Mouse (Mus musculus) CH12.LX (cell line): ENCODE results near the gene Ccdc88c. TPM values are rescaled to one million over a fixed set of nuclear protein-coding genes. Genes with fewer than 3 reads are reported as not detected.

Source experiments
- DNase-seq: peaks from one replicate; pipeline ENCODE4 v3.0.0-alpha.2; 2013; ENCODE audit errors: extremely low read depth
- H3K27ac ChIP-seq: 2 replicates; pipeline ENCODE4 v1.5.1; 2012; ENCODE audit warnings: low read depth, mild to moderate bottlenecking, control low read depth, moderate library complexity; ENCODE audit not compliant: insufficient read depth
- H3K27me3 ChIP-seq: replicated peaks from 2 replicates; pipeline ENCODE3; 2012; ENCODE audit warnings: inconsistent platforms
- H3K36me3 ChIP-seq, 2 experiments: replicated peaks in 1 of 2; 2 replicates each; pipeline versions ENCODE3 to v1.6.1; 2012; ENCODE audit warnings: inconsistent platforms in 1 of 2, low read length in 1 of 2, mild to moderate bottlenecking in 1 of 2, mixed read lengths in 1 of 2, moderate library complexity in 1 of 2; ENCODE audit not compliant: control insufficient read depth in 1 of 2, insufficient read depth in 1 of 2
- H3K4me1 ChIP-seq, 2 experiments: 2 replicates each; pipeline ENCODE4 v1.6.1; 2012; ENCODE audit warnings: inconsistent platforms in 1 of 2, moderate library complexity in 1 of 2; ENCODE audit not compliant: insufficient read depth in 2 of 2, control insufficient read depth in 1 of 2
- H3K4me2 ChIP-seq: 2 replicates; pipeline ENCODE4 v1.6.1; 2012; ENCODE audit warnings: low read depth, mild to moderate bottlenecking, control low read depth; ENCODE audit not compliant: poor library complexity, insufficient read depth, severe bottlenecking
- H3K4me3 ChIP-seq, 3 experiments: fragments of 150-350 bp in 1 of 3; sonication (generic) in 1 of 3; replicated peaks in 1 of 3; 2 replicates each; pipeline versions ENCODE3 to v1.5.1; 2011 to 2012; ENCODE audit warnings: low read depth in 2 of 3, low read length in 2 of 3, mild to moderate bottlenecking in 2 of 3, moderate library complexity in 2 of 3, control low read depth in 1 of 3, improper control_type of control experiment in 1 of 3, inconsistent platforms in 1 of 3, mixed read lengths in 1 of 3; ENCODE audit not compliant: poor library complexity in 1 of 3
- H3K79me2 ChIP-seq: replicated peaks from 2 replicates; pipeline ENCODE4 v1.6.1; 2012; ENCODE audit warnings: mild to moderate bottlenecking, moderate library complexity; ENCODE audit not compliant: control insufficient read depth, poor library complexity, insufficient read depth, severe bottlenecking; ENCODE audit errors: extremely low read depth
- H3K9ac ChIP-seq: 2 replicates; pipeline ENCODE4 v1.6.1; 2012; ENCODE audit warnings: low read depth, mild to moderate bottlenecking, control low read depth, moderate library complexity; ENCODE audit not compliant: insufficient read depth
- H3K9me3 ChIP-seq: replicated peaks from 2 replicates; pipeline ENCODE3; 2012; ENCODE audit warnings: low read length, inconsistent platforms, mixed read lengths
- CHD2 ChIP-seq: IDR thresholded peaks from 2 replicates; pipeline ENCODE4 v1.6.1; 2011; ENCODE audit warnings: low read length, improper control_type of control experiment
- CTCF ChIP-seq, 2 experiments: IDR thresholded peaks in 1 of 2; conservative IDR thresholded peaks in 1 of 2; 2 replicates each; pipeline ENCODE4 v1.5.1; 2011 to 2012; ENCODE audit warnings: low read depth in 2 of 2, low read length in 2 of 2, improper control_type of control experiment in 1 of 2, inconsistent platforms in 1 of 2, mild to moderate bottlenecking in 1 of 2, moderate library complexity in 1 of 2
- E2F4 ChIP-seq: IDR thresholded peaks from 2 replicates; pipeline ENCODE4 v1.6.1; 2011; ENCODE audit warnings: low read depth, low read length, improper control_type of control experiment; ENCODE audit not compliant: insufficient replicate concordance
- EP300 ChIP-seq: IDR thresholded peaks from 2 replicates; pipeline ENCODE4 v1.6.1; 2011; ENCODE audit warnings: low read length, improper control_type of control experiment
- HCFC1 ChIP-seq: IDR thresholded peaks from 2 replicates; pipeline ENCODE4 v1.6.1; 2012; ENCODE audit warnings: low read depth, mild to moderate bottlenecking, inconsistent platforms, low read length, improper control_type of control experiment
- IRF4 ChIP-seq: IDR thresholded peaks from 2 replicates; pipeline ENCODE4 v1.6.1; 2014; ENCODE audit warnings: low read depth, mild to moderate bottlenecking, inconsistent platforms, low read length, improper control_type of control experiment
- MAFK ChIP-seq: IDR thresholded peaks from 2 replicates; pipeline ENCODE4 v1.6.1; 2011; ENCODE audit warnings: low read length, improper control_type of control experiment; ENCODE audit not compliant: insufficient replicate concordance
- MXI1 ChIP-seq: IDR thresholded peaks from 2 replicates; pipeline ENCODE4 v1.6.1; 2011; ENCODE audit warnings: mild to moderate bottlenecking, low read depth, low read length, improper control_type of control experiment
- NELFE ChIP-seq: IDR thresholded peaks from 2 replicates; pipeline ENCODE4 v1.6.1; 2011; ENCODE audit warnings: low read depth, low read length, improper control_type of control experiment
- NRF1 ChIP-seq: IDR thresholded peaks from 2 replicates; pipeline ENCODE4 v1.6.1; 2014; ENCODE audit warnings: low read depth, mild to moderate bottlenecking, inconsistent platforms, low read length, improper control_type of control experiment, moderate library complexity
- POLR2A ChIP-seq: IDR thresholded peaks from 2 replicates; pipeline ENCODE4 v1.6.1; 2011; ENCODE audit warnings: low read depth, mild to moderate bottlenecking, improper control_type of control experiment, low read length
- POLR2AphosphoS2 ChIP-seq: IDR thresholded peaks from 2 replicates; pipeline ENCODE4 v1.6.1; 2011; ENCODE audit warnings: low read depth, low read length, improper control_type of control experiment
- RCOR1 ChIP-seq: conservative IDR thresholded peaks from 2 replicates; pipeline ENCODE4 v1.6.1; 2012; ENCODE audit warnings: low read depth, mild to moderate bottlenecking, inconsistent platforms, low read length, improper control_type of control experiment
- SIN3A ChIP-seq: IDR thresholded peaks from 2 replicates; pipeline ENCODE4 v1.6.1; 2012; ENCODE audit warnings: low read length, improper control_type of control experiment, inconsistent platforms
- TBP ChIP-seq: conservative IDR thresholded peaks from 2 replicates; pipeline ENCODE4 v1.6.1; 2011; ENCODE audit warnings: low read depth, low read length, improper control_type of control experiment
- TCF12 ChIP-seq: IDR thresholded peaks from 2 replicates; pipeline ENCODE4 v1.6.1; 2014; ENCODE audit warnings: low read depth, mild to moderate bottlenecking, inconsistent platforms, low read length, improper control_type of control experiment
- USF1 ChIP-seq: IDR thresholded peaks from 2 replicates; pipeline ENCODE4 v1.6.1; 2014; ENCODE audit warnings: low read depth, mild to moderate bottlenecking, inconsistent platforms, low read length, improper control_type of control experiment
- ZKSCAN1 ChIP-seq: IDR thresholded peaks from 2 replicates; pipeline ENCODE4 v1.6.1; 2012; ENCODE audit warnings: low read depth, inconsistent platforms, low read length, improper control_type of control experiment, borderline replicate concordance
- ZNF384 ChIP-seq: IDR thresholded peaks from 2 replicates; pipeline ENCODE4 v1.6.1; 2012; ENCODE audit warnings: low read depth, low read length, improper control_type of control experiment, inconsistent platforms
- dilution Hi-C: fragments of 300-500 bp; cut with MboI; formaldehyde crosslinking; loops from 2 replicates; pipeline ENCODE4 v1.14.3; 2020; ENCODE audit warnings: low sequenced_read_pairs; ENCODE audit not compliant: extremely low pct_unique_long_range_greater_than_20kb, extremely low pct_ligation_motif_present
- in situ Hi-C: fragments of 300-500 bp; cut with MboI; formaldehyde crosslinking; loops from 3 replicates; pipeline ENCODE4 v1.14.3; 2019; ENCODE audit warnings: low sequenced_read_pairs, low pct_ligation_motif_present, low pct_unique_long_range_greater_than_20kb, mixed read lengths
- polyA plus RNA-seq: library from polyadenylated mRNA; unstranded; fragments of >175 nt; gene quantifications from 2 replicates; pipeline ENCODE4 v1.2.1, GENCODE M21; 2012; ENCODE audit warnings: low read depth; ENCODE audit not compliant: insufficient read length
- total RNA-seq, 2 experiments: library from RNA; depleted of rRNA; stranded (reverse); fragments of 300-350 nt in 1 of 2; fragments of >200 nt in 1 of 2; gene quantifications; 2 replicates each; pipeline ENCODE4 v1.2.3; 2012 to 2014

The Ccdc88c gene
- total and polyA plus RNA-seq, 3 experiments, result 20.3 to 32.7 (median 24.9) TPM

- in situ Hi-C loops, result no loop called here
These were observed 79.7 kb downstream of the Ccdc88c start for GRCm38 (mm10) chr12:100949146-100949545.

GRCm38 (mm10) chr12:100948021-100948420 is 80.8 kb downstream of the Ccdc88c start:
- no peaks in the 10 kb centered on the region for H3K79me2 ChIP-seq
- dilution Hi-C loops (no loop called here), in situ Hi-C loops (no loop called here)
- H3K36me3 ChIP-seq, result peaks cover 80 to 96% of the 10 kb centered on the region in 2 experiments
- TF ChIP-seq MXI1 (no peak), RCOR1 (no peak), SIN3A (no peak), ZKSCAN1 (no peak), IRF4 (no peak), E2F4 (no peak), POLR2AphosphoS2 (no peak), TCF12 (no peak), ZNF384 (no peak), EP300 (no peak), MAFK (no peak), USF1 (no peak), TBP (no peak), HCFC1 (no peak)
- peaks cover 3% of the 10 kb centered on the region for H3K9me3 ChIP-seq
- H3K27ac ChIP-seq, result no peak overlapping the region
- H3K4me2 ChIP-seq, result no peak overlapping the region
- DNase-seq, result no peak
- H3K9ac ChIP-seq, result no peak overlapping the region
- H3K27me3 ChIP-seq, result no peaks in the 10 kb centered on the region
- peaks cover 0 to 3% of the 10 kb centered on the region in 2 experiments; a peak in 1 of 4 replicates for H3K4me1 ChIP-seq
- no peak overlapping the region for H3K4me3 ChIP-seq

More at GRCm38 (mm10) chr12:100949146-100949545, 79.7 kb downstream of the Ccdc88c start:
- Histone ChIP-seq H3K9ac (no peak overlapping the region), H3K27ac (no peak overlapping the region)
- TF ChIP-seq POLR2AphosphoS2 (no peak), CTCF (conservative IDR thresholded peaks at IDR 0.05 in 1 of 2, IDR thresholded peaks at IDR 0.05 in 1 of 2; ENCODE audit: low read depth in 2 of 2, low read length in 2 of 2) (no peak), CHD2 (no peak), NRF1 (no peak), POLR2A (no peak), USF1 (no peak), NELFE (no peak)
- TF ChIP-seq, all 38 proteins: peak for 0
- H3K36me3 ChIP-seq, result peaks cover 81 to 95% of the 10 kb centered on the region in 2 experiments
- H3K4me3 ChIP-seq, result no peak overlapping the region
- no peak for DNase-seq
- dilution Hi-C loops, result no loop called here
- H3K79me2 ChIP-seq, result no peaks in the 10 kb centered on the region
- no peak overlapping the region for H3K4me2 ChIP-seq
- H3K4me1 ChIP-seq, result peaks cover 0 to 3% of the 10 kb centered on the region in 2 experiments; a peak in 1 of 4 replicates
- H3K27me3 ChIP-seq, result no peaks in the 10 kb centered on the region
- H3K9me3 ChIP-seq, result peaks cover 3% of the 10 kb centered on the region
